Mouse (Mus musculus) frontal cortex, postnatal 25 days (tissue): ENCODE results near the gene Vps13d.

Experiments
- DNase-seq, 2 experiments: peaks; one replicate each; pipeline ENCODE4 v3.0.0; 2022; ENCODE audit warnings: low spot score in 2 of 2

Gene Vps13d

GRCm38 (mm10) chr4:144942433-144942832, 252.4 kb downstream of the Vps13d start:
- no peak for DNase-seq

DNA sequence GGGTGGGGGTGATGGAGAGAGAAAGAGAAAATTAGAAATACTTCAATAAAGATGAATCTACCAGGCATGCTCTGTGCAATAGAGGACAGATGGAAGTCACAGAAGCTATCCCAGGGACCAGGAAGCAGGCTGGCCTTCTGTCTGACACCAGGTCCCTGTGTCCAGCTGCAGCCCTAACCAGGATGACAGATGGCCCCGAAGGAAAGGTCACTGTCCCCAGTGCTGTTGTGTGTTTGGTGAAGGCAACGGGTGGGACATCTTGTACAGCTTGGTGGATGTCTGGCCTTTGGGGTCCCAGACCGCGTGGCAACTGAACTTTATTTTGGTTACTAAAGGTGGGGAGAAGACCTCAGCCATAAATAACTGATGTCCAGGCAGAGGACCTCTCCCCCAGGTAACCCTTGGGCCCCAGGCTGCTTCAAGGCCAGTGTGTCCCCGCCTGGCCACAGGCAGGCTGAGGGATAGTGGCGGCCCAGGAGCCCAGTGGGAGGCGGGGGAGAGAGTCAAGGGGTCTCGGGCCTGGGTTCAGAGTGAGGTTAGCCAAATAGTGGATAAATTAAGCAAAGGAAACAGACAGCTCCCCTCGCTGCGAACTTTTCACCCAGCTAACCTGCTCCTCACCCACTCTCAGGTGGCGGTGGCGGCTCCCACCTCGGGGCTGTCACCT, 253.9 kb downstream of the Vps13d start:
- DNase-seq: no peak

DNA sequence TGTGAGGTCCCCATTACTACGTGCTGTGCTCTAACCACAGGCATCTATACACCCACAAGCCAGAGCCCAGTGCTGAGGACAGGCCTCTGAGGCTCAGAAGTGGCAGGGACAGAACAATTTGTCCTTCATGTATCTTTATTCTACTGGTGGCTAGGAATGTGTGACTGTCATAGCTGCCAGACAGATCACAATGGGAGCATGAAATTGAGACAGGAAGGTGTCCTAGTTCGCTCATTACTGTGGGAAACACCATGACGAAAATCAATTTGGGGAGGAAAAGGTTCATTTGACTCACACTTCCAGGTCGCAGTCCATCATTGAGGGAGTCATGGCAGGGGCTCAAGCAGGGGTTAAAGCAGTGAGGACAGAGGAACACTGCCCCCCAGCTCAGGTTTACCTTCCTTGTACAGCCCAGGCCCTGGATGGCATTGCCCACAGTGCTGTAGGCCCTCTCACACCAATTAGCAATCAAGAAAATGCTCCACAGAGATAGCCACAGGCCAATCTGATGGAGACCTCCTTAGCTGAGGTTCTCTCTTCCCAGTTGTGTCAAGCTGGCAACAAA, 254.9 kb downstream of the Vps13d start:
- no peak for DNase-seq

GRCm38 (mm10) chr4:144936563-144937154, 258.1 kb downstream of the Vps13d start:
- DNase-seq: no peak

- no peak for DNase-seq
Observed at GRCm38 (mm10) chr4:144934501-144934900, 260.3 kb downstream of the Vps13d start.

DNA sequence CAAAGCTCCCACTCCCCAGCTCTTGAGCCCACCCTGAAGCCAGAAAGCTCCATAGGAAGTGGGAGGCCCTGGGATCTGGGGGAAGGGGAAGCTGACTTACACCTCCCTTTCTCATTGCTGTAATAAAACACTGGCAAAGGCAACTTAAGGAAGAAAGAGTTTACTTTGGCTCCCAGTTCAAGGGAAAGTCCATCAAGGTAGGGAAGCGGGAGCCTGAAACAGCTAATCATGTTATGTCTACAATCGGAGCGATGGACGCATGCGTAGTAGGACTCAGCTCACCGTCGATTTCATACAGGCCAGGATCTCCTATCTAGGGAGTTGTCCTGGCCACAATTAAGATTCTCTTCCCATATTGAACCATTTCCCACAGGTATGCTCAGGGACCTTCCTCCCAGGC, 263.6 kb downstream of the Vps13d start:
- DNase-seq: no peak

DNA sequence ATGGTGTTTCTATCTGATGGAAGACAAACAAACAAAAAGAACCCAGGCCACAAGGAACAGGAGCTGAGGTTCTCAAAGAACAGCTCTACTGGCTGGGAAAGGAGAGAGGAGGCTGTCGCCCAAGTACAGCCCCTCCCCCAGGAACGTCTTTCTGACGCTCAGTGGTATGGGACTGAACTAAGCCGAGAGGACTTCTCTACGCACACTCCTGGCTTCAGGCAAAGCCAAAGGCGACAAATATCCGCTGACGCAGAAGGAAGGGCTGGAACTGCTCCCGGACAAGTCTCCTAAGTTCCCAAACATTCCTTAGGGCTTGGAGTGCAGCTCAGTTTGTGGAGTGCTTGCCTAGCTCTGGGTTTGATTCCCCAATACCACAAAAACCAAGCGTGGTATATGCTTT, 264.4 kb downstream of the Vps13d start:
- DNase-seq: no peak

DNA sequence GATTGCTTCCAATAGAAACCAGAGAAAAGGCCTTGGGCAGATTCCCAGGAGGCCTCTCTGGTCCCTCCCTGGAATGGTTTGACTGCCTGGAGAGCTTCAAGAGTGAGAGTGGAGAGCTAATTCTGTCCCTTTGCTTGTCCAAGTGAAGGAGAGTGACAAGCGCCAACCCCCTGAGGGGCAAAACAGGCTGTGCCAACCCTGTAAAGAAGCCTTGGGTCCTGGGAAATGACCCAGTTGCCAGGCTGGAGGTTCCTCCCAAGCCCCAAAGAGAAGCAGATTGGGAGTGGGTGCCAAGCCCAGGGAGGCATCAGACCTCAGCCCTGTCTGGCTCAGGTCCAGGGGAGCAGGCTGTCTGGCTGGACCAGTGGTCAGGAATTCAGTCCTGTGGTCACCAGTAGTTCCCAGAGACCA, 265.0 kb downstream of the Vps13d start:
- DNase-seq: peak; percentile 14 to 48

- DNase-seq: no peak
Observed at GRCm38 (mm10) chr4:144928693-144929436, 265.9 kb downstream of the Vps13d start.
